Mouse (Mus musculus): ENCODE measurements around the gene Palm.

The Palm gene

GRCm38 (mm10) chr10:79798289-79798928 lies 5.0 kb downstream of the Palm start:
- DNase-seq (ENCODE audit: low spot score in 2 of 2): no peak

- DNase-seq (ENCODE audit: low spot score in 2 of 2): no peak
These were observed 7.1 kb downstream of the Palm start for GRCm38 (mm10) chr10:79800508-79800907.

- no peak for DNase-seq (ENCODE audit: low spot score in 2 of 2)
These were observed 8.5 kb downstream of the Palm start for GRCm38 (mm10) chr10:79801837-79802236.

- no peak for DNase-seq (ENCODE audit: low spot score in 2 of 2)
These were observed 9.1 kb downstream of the Palm start for GRCm38 (mm10) chr10:79802331-79802971.

- DNase-seq (ENCODE audit: low spot score in 2 of 2): no peak
These were observed 10.4 kb downstream of the Palm start for GRCm38 (mm10) chr10:79803716-79804323.

- DNase-seq (ENCODE audit: low spot score in 2 of 2): no peak
These were observed 12.3 kb downstream of the Palm start for GRCm38 (mm10) chr10:79805636-79806035.

DNA sequence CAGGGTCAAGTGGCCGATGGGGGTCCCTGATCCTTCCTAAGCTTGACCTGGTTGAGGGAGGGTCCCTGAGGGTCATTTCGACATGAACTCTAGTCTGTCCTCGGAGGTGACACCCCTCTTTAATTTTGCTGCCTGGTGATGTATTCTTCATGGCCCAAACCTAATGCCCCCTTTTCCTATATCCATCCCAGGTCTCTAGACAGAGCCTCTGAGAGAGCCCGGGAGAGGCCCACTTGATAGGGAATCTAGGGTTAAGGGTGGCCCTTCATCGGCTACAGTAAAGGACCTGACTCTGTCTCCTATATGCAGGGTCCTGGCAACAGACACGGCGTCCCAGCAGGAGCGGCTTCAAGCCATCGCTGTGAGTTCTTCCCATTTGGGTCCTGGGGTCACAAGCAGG lies 13.0 kb downstream of the Palm start:
- DNase-seq (ENCODE audit: low spot score in 2 of 2): no peak

GRCm38 (mm10) chr10:79806972-79807371 lies 13.6 kb downstream of the Palm start:
- no peak for DNase-seq (ENCODE audit: low spot score in 2 of 2)

GRCm38 (mm10) chr10:79807826-79808225 lies 14.5 kb downstream of the Palm start:
- DNase-seq (ENCODE audit: low spot score in 2 of 2): no peak

DNA sequence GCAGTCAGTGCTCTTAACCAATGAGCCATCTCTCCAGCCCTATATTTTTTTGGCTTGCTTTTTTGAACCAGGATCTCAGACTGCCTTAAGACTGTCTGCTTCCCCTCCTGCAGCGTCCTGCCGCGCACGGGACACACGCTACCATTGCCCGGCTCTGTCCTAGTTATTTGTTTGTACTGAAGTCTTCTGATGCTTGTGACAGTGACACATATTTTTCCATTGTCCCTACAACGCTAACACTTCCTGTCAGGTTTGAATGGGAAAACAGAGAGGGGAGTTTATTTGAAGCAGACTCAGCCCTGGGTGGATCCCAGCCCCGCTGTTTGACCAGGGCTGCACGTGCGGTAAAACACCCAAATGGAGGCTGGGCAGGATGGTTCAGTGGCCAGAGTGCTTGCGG lies 15.4 kb downstream of the Palm start:
- DNase-seq (ENCODE audit: low spot score in 2 of 2): no peak

- peak; percentile 74 to 94 for DNase-seq (ENCODE audit: low spot score in 2 of 2)
These were observed 18.6 kb downstream of the Palm start for GRCm38 (mm10) chr10:79811736-79812637.

DNA sequence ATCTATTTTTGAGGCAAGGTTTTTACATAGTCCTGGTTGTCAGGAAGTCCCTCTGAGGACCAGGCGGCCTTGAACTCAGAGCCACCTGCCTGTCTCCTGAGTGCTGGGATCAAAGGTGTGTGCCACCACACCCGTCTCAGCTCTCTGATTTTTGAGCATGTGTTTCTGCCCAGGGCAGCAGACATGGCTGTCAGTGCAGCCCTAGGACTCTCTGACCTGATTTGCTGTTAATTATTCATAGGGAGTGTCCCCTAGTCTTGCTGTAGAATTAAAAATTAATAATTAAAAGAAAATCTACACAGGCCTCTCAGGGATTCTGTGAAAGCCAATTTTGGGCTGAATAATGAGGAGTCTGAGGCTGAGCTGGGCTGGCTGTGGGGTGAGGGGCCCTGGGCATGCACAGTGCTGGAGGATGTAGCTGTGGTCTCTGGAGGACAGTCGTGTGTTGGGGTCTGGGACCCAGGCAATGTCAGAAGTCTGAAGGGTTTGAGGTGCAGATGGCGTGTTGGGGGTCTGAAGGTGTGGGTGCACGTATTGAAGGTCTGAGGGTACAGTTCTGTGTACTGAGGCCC lies 21.0 kb downstream of the Palm start:
- DNase-seq (ENCODE audit: low spot score in 2 of 2): no peak

DNA sequence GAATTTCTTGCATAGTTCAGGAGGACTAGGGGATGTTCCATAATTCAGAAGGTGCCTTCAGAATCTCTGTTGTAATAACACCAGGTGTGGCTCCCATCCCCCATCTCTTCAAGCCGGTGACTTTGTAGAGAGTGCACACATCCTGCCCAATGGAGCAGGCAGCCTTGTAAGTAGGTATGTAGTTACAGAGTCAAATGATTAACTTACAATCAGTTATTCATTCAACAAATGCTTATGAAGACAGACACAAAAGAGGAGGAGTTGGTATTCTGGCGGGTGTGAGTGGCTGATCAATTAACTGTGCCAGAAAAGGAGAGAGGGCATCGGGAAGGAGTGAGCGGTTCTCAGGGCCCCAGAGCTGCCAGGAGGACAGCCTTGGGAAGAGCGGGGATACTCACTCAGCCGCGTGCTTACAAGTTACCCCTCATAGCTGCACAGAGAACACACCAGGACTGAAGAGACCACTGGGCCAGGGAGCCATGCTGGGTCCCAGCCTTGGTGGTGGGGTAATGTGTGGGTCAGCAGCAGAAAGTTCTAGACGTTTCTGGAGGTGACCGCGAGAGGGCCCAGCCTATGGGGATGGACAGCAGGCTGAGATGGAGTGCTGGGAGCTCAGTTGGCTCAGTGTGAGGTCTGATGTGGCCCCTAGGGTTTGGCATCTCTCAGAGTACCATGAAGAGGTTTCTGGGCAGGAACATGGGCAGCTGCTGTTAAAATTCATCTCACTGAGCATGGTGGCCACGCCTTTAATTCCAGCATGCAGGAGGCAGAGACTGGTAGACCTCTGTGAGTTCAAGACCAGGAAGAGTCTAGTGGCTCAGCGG lies 22.5 kb downstream of the Palm start:
- DNase-seq (ENCODE audit: low spot score in 2 of 2): no peak

- no peak for DNase-seq (ENCODE audit: low spot score in 2 of 2)
These were observed 23.7 kb downstream of the Palm start for GRCm38 (mm10) chr10:79817111-79817510.

DNA sequence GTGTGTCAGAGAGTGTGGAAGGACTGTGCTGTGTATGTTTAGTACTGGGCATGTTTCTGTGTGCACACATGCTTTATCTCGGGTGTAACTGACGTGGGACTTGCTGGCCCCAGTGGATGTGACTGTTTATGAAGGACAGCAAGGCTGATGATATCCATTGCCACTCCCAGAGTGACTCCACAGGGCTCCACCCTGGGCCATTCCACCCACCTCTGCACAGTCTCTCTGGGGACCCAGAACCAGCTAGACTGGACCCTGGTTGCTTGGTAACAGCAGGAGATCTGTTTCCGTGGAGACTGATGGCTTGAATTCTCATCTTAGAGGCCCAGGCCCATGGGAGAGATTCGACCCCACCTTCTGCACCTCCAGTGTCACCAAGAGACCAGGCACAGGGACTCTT lies 24.9 kb downstream of the Palm start:
- no peak for DNase-seq (ENCODE audit: low spot score in 2 of 2)

DNA sequence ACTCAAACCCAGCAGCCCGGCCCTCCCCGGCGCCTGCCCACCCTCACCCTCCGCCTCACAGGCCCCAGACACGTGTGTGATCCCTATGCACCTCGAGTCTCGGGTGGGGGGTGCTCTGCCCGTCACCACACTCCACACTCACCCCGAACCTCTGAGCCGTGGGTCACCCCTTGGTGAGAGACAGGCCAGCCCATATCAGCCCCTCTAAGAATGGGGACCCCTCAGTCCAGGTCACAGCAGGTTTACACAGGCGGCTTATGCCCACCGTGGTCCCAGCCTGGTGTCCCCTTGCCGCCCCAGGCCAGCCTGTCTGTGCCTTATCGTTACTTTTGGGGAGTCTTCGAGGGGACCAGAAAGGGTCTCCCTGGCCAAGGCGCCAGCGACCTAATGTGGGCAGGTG lies 26.2 kb downstream of the Palm start:
- DNase-seq (ENCODE audit: low spot score in 2 of 2): no peak

- DNase-seq (ENCODE audit: low spot score in 2 of 2): no peak
These were observed 26.9 kb downstream of the Palm start for GRCm38 (mm10) chr10:79820277-79820676.

DNA sequence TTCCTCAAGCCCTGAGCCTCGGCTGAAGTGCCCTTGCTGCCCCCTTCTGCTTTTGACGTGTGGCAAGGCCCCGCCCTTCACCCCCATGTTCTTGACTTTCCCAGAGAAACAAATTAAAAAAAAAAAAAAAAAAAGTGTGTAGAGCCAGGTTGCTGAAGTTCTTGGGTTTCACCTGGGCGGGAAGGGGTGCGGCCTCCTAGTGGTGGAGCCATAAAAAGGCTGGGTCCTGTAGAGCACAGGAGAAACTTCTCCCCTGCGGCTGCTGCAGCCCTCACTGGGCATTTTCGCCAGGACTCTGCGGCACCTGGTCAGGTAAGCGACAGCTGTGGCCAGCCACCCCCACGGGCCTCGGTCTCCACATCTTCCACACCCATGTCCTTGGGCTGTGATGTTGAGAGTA lies 27.4 kb downstream of the Palm start, which contains the start of gene Misp:
Gene Misp, plus strand, starts transcription at position 208 of the 400 bp plus-strand sequence.
- no peak for DNase-seq (ENCODE audit: low spot score in 2 of 2)

GRCm38 (mm10) chr10:79821731-79822130 lies 28.4 kb downstream of the Palm start:
- DNase-seq (ENCODE audit: low spot score in 2 of 2): no peak

- no peak for DNase-seq (ENCODE audit: low spot score in 2 of 2)
These were observed 29.0 kb downstream of the Palm start for GRCm38 (mm10) chr10:79822372-79822771.

GRCm38 (mm10) chr10:79823011-79823410 lies 29.6 kb downstream of the Palm start:
- DNase-seq (ENCODE audit: low spot score in 2 of 2): no peak

All from thymus, postnatal 10 days (tissue).